Mouse (Mus musculus) hindbrain, embryonic 12.5 days (tissue): ENCODE data around the gene Map4k5. TPM values are rescaled to one million over a fixed set of nuclear protein-coding genes. Genes with fewer than 3 reads are reported as not detected.

Experiments used
- ATAC-seq: fragments of 200-750 bp; cut with Nextera tagmentation; 2 replicates; pipeline ENCODE4 v1.8.0; 2017; ENCODE audit warnings: moderate TSS enrichment; ENCODE audit not compliant: low FRiP score
- H3K27ac ChIP-seq: fragments of 300-500 bp; sonication (generic); 2 replicates; pipeline ENCODE4 v1.5.1; 2016; ENCODE audit warnings: mild to moderate bottlenecking
- H3K27me3 ChIP-seq: fragments of 300-500 bp; sonication (generic); 2 replicates; pipeline ENCODE4 v1.6.1; 2016; ENCODE audit warnings: mild to moderate bottlenecking
- H3K36me3 ChIP-seq: fragments of 300-500 bp; sonication (generic); 2 replicates; pipeline ENCODE4 v1.6.1; 2016; ENCODE audit warnings: mild to moderate bottlenecking
- H3K4me1 ChIP-seq: fragments of 300-500 bp; sonication (generic); 2 replicates; pipeline ENCODE4 v1.6.1; 2016
- H3K4me2 ChIP-seq: fragments of 300-500 bp; sonication (generic); replicated peaks from 2 replicates; pipeline ENCODE4 v1.6.1; 2016; ENCODE audit warnings: mild to moderate bottlenecking
- H3K4me3 ChIP-seq: fragments of 300-500 bp; sonication (generic); 2 replicates; pipeline ENCODE4 v1.5.1; 2016; ENCODE audit warnings: mild to moderate bottlenecking
- H3K9ac ChIP-seq: fragments of 300-500 bp; sonication (generic); 2 replicates; pipeline ENCODE4 v1.6.1; 2016; ENCODE audit warnings: mild to moderate bottlenecking, moderate library complexity
- H3K9me3 ChIP-seq: fragments of 300-500 bp; sonication (generic); replicated peaks from 2 replicates; pipeline ENCODE4 v1.6.1; 2016; ENCODE audit warnings: mild to moderate bottlenecking
- WGBS: fragments of 180-500 bp; shearing (Covaris S2); methylation state at CpG from one replicate; pipeline ENCODE4 v1.1.7; 2016; 5-methylcytosine and 5-hydroxymethylcytosine counted together
- microRNA counts: library from miRNA; unstranded; fragments of <30 nt; microRNA quantifications from one replicate; lab custom pipeline; 2017
- microRNA-seq: library from miRNA; unstranded; fragments of <30 nt; microRNA quantifications from one replicate; pipeline ENCODE4, GENCODE M21; 2017
- polyA plus RNA-seq: library from polyadenylated mRNA; unstranded; fragments of >200 nt; fragmentation: Nextera tagmentation; extraction: Ambion mirVana; gene quantifications from 2 replicates; pipeline ENCODE4 v1.2.1, GENCODE M21; 2016

Gene Map4k5
- polyA plus RNA-seq, 1 experiment from 2014 or later = 42.9 TPM

DNA sequence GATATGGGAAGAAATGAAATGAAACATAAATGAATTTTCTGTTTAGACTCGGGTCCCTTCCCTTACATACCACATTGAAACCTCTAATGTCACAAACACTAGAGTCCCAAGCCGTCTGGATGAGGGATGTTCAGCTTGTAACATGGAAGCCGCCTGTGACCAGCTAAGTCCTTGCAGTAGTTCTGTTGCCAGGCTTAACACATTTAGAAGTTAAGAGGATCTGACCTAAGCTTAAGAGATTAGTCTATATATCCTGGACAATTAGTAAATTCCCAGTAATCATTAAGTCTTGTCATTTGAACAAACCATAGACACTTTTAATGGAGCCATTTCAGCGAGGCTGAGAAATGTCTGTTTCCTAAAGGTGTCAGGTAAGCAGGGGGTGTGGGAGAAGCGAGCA, 137.0 kb downstream of the Map4k5 start:
- Histone ChIP-seq H3K27me3 (no peaks in the 10 kb centered on the region), H3K4me2 (no peak overlapping the region), H3K4me3 (no peak overlapping the region), H3K36me3 (no peaks in the 10 kb centered on the region), H3K9me3 (no peaks in the 10 kb centered on the region), H3K9ac (no peak overlapping the region), H3K27ac (no peak overlapping the region), H3K4me1 (peaks cover 21% of the 10 kb centered on the region; the same call in 1 of the 2 replicates)
- no peak for ATAC-seq
- WGBS = 85% methylated on average over 5 of the region's 5 CpGs

DNA sequence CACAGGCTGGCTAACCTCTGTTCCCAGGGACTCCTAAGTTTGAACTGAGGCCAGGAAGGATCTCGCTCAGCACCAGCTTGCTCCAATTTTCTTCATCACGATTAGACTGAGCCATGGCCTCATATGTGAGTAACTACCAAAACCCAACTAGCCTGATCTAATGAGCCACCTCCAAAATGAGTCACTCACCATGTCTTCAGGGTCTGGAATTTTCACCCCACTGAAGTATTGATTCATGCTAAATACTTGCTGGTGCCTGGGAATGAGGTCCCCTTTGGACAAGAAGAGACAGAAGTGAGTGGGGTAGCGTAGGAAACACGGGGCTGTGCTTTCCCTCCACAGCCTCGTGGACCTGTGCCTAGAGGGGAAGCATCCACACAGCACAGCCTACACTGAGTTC, 139.1 kb downstream of the Map4k5 start:
- ATAC-seq = no peak
- H3K27me3 ChIP-seq = no peaks in the 10 kb centered on the region
- H3K36me3 ChIP-seq = no peaks in the 10 kb centered on the region
- peaks cover 16% of the 10 kb centered on the region; the same call in 1 of the 2 replicates for H3K4me1 ChIP-seq
- no peak overlapping the region for H3K4me2 ChIP-seq
- WGBS = 79% methylated on average over 5 of the region's 5 CpGs
- H3K9ac ChIP-seq = no peak overlapping the region
- H3K27ac ChIP-seq = no peak overlapping the region
- H3K4me3 ChIP-seq = no peak overlapping the region
- no peaks in the 10 kb centered on the region for H3K9me3 ChIP-seq

MicroRNAs within 50 kb of the gene (microRNA counts, 519-probe panel; counts per million panel counts)
- 470 counts per million, percentile 58 among the panel's probes with 10 or more counts for microRNA mmu-miR-681 (lab: Ali Mortazavi, UCI)

Small RNAs within 50 kb of the gene (microRNA-seq; reads per million reads assigned to microRNA genes)
- gene Mir681 = not detected

Other genes starting within 250 kb of the Map4k5 start
- gene Sos2, start 211.3 kb downstream of the Map4k5 start, polyA plus RNA-seq = 10.4 and 12.1 TPM in 2 replicates
- 14.6 and 15.3 TPM in 2 replicates for gene L2hgdh, start 168.3 kb downstream of the Map4k5 start, polyA plus RNA-seq
- gene Atp5s, start 168.2 kb downstream of the Map4k5 start, polyA plus RNA-seq = 26.1 and 28.5 TPM in 2 replicates
- 1.5 and 1.6 TPM in 2 replicates for gene Cdkl1, start 101.9 kb downstream of the Map4k5 start, polyA plus RNA-seq
- 71.5 and 77.7 TPM in 2 replicates for gene Atl1, start 586 bp downstream of the Map4k5 start, polyA plus RNA-seq
- 8.9 and 9.0 TPM in 2 replicates for gene Sav1, start 93.8 kb upstream of the Map4k5 start, polyA plus RNA-seq
- gene Nin, start 220.5 kb upstream of the Map4k5 start, polyA plus RNA-seq = 15.7 and 17.0 TPM in 2 replicates